Mouse (Mus musculus) c-Kit-negative CD71-positive TER-119-positive erythroid progenitor cells, embryonic 14.5 days (primary cell): ENCODE results near the gene Tmem104.

ENCODE experiments used
- DNase-seq: peaks from one replicate; pipeline ENCODE4 v3.0.0-alpha.2; 2013; ENCODE audit warnings: low read depth, low spot score

Tmem104 gene

GRCm38 (mm10) chr11:115262954-115263353 is 75.7 kb downstream of the Tmem104 start:
- DNase-seq, result no peak

GRCm38 (mm10) chr11:115264136-115264861 is 77.0 kb downstream of the Tmem104 start:
- no peak for DNase-seq

- DNase-seq, result no peak
These were observed 77.8 kb downstream of the Tmem104 start for GRCm38 (mm10) chr11:115264862-115265668.

GRCm38 (mm10) chr11:115265771-115266399 is 78.6 kb downstream of the Tmem104 start:
- no peak for DNase-seq

- no peak for DNase-seq
These were observed 79.1 kb downstream of the Tmem104 start for GRCm38 (mm10) chr11:115266400-115266778.

- no peak for DNase-seq
These were observed 80.0 kb downstream of the Tmem104 start, which contains the start of gene Grin2c for GRCm38 (mm10) chr11:115267061-115267883. Gene Grin2c (minus strand): TSS chr11:115267243.

- DNase-seq, result no peak
These were observed 80.7 kb downstream of the Tmem104 start for GRCm38 (mm10) chr11:115267958-115268357.

- no peak for DNase-seq
These were observed 82.2 kb downstream of the Tmem104 start for GRCm38 (mm10) chr11:115269330-115270066.

- no peak for DNase-seq
These were observed 83.0 kb downstream of the Tmem104 start for GRCm38 (mm10) chr11:115270148-115270861.

- DNase-seq, result no peak
These were observed 83.8 kb downstream of the Tmem104 start for GRCm38 (mm10) chr11:115271052-115271451.

- no peak for DNase-seq
These were observed 84.2 kb downstream of the Tmem104 start for GRCm38 (mm10) chr11:115271481-115271880.

GRCm38 (mm10) chr11:115272894-115273498 is 85.7 kb downstream of the Tmem104 start:
- no peak for DNase-seq

GRCm38 (mm10) chr11:115273735-115274134 is 86.4 kb downstream of the Tmem104 start:
- no peak for DNase-seq

GRCm38 (mm10) chr11:115274178-115274577 is 86.9 kb downstream of the Tmem104 start:
- DNase-seq, result no peak

- DNase-seq, result no peak
These were observed 87.5 kb downstream of the Tmem104 start for GRCm38 (mm10) chr11:115274771-115275170.

- no peak for DNase-seq
These were observed 88.2 kb downstream of the Tmem104 start for GRCm38 (mm10) chr11:115275509-115275908.

GRCm38 (mm10) chr11:115275954-115276353 is 88.7 kb downstream of the Tmem104 start:
- DNase-seq, result no peak

- DNase-seq, result peak; percentile 99
These were observed 89.7 kb downstream of the Tmem104 start, which contains the start of gene Fdxr for GRCm38 (mm10) chr11:115276780-115277603. Gene Fdxr (minus strand): TSS chr11:115277050.

GRCm38 (mm10) chr11:115277604-115277975 is 90.3 kb downstream of the Tmem104 start:
- no peak for DNase-seq
